In genomic region chr6:128460321-128460720, GRCm38 (mm10) we compare ENCODE assay signal across 1 mouse cellular context.
TF ChIP-seq lines count a peak whose summit lies in the region.

No protein-coding gene starts in this region.

TF ChIP-seq in ES-E14, 5 proteins besides CTCF, POLR2A, EP300 and RAD21:
- TF ChIP-seq CHD2 (IDR thresholded peaks at IDR 0.05; ENCODE audit: low read depth, low read length): no peak
- TF ChIP-seq MAFK (IDR thresholded peaks at IDR 0.05; ENCODE audit: insufficient read depth, low read depth, low read length): no peak
- no peak for TF ChIP-seq HCFC1 (IDR thresholded peaks at IDR 0.05; ENCODE audit: borderline replicate concordance, insufficient read depth, low read length)
- TF ChIP-seq ZC3H11A (IDR thresholded peaks at IDR 0.05; ENCODE audit: borderline replicate concordance, low read depth, low read length): no peak
- TF ChIP-seq ZNF384 (IDR thresholded peaks at IDR 0.05; ENCODE audit: low read depth, low read length): no peak
